Mouse (Mus musculus) cortical plate, adult 2 months (tissue): ENCODE data around the gene Ghsr.

Experiments
- CTCF ChIP-seq: fragments of 200-500 bp; IDR thresholded peaks from 2 replicates; pipeline ENCODE4 v1.5.1; 2011; ENCODE audit warnings: mild to moderate bottlenecking, control low read depth, low read length; ENCODE audit not compliant: insufficient read depth; ENCODE audit errors: extremely low read depth
- POLR2A ChIP-seq: fragments of 200-500 bp; IDR thresholded peaks from 2 replicates; pipeline ENCODE4 v1.6.1; 2011; ENCODE audit warnings: mild to moderate bottlenecking, low read length, control low read depth; ENCODE audit not compliant: insufficient read depth; ENCODE audit errors: extremely low read depth

GRCm38 (mm10) chr3:27389923-27390322, 18.8 kb downstream of the Ghsr start:
- no peak for TF ChIP-seq POLR2A
- no peak for TF ChIP-seq CTCF
